Mouse (Mus musculus) monocyte, adult 2 months (primary cell): Measurements from ENCODE around the gene Ptprd.
"Not testable (repeated sequence)": the region's sequence is repeated elsewhere in the genome, so short reads cannot be mapped to it uniquely, and the experiment has no call there.

Experiments
- DNase-seq, 2 experiments: peaks; one replicate each; pipeline ENCODE4 v3.0.0; 2022; ENCODE audit warnings: low spot score in 2 of 2, low read depth in 1 of 2

Ptprd gene

DNA sequence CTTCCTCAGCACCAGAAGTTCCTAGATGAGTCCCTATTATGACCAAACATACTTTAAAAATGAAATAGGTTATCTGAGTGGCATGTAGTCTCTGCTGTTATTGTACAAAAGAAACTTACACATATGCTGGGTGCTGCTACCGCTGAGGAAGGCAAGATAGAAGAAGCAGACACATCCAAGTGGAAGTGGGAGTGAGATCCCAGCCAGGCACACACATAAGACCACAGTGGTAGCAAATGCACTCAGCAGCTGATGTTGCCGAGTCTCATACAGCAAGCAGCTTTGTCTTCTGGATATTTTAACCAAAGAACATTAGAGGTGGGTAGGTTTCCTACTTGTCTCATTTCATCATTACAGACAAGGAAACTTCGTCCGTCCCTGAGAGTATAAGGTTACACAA is 1759.5 kb downstream of the Ptprd start:
- no peak for DNase-seq

DNA sequence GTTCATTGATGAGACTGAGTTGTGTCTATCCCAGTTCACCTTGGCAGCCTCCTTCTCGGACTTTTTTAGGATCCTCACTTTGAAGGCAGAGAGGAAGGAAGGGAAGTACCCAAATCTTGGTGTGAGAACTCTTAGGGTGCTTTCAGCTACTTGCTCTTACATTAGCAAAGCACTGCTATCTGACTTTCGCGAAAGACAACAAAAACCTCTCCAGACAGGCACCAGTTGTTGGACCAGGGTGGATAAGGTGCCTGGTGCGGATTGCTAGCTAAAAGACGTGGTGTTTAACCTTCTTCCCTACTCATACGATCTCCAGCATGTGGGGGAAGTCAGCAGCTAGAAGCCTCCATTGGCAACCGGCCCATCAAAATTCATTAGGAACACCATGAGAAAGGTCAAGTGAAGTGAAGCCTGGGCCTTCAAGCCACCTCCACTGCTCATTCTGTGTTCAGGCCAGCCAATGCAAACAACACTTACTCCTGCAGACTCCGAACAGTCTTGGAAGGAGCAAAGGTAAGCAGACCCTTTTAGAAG is 1760.7 kb downstream of the Ptprd start:
- DNase-seq: no peak

DNA sequence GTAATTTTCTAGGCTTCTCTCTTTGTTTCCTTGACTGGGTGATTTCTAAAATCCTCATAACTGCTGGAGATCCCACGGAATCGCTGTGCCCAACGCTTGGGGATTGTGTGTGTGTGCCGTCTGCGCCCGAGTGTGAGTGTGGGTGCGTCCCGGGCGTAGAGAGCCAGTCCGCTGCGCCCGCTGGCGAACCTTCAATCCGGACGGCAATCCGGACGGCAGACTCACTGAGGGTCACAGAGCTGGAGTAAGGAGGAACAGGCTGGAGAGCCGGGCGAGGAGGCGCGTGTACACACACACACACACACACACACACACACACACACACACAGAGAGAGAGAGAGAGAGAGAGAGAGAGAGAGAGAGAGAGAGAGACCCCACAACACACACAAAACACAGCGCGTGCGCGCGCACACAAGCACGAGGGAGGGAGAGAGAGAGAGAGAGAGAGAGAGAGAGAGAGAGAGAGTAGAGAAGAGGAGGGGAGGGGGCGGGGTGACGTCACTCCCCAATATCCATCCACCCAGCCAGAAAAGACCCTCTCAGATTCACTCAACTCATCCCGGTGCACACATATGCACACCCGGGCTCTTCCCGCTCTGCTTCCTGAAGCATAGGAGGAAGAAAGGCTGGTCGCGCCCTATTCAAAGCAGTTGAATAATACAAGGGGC is 1761.3 kb downstream of the Ptprd start:
- DNase-seq: no peak

DNA sequence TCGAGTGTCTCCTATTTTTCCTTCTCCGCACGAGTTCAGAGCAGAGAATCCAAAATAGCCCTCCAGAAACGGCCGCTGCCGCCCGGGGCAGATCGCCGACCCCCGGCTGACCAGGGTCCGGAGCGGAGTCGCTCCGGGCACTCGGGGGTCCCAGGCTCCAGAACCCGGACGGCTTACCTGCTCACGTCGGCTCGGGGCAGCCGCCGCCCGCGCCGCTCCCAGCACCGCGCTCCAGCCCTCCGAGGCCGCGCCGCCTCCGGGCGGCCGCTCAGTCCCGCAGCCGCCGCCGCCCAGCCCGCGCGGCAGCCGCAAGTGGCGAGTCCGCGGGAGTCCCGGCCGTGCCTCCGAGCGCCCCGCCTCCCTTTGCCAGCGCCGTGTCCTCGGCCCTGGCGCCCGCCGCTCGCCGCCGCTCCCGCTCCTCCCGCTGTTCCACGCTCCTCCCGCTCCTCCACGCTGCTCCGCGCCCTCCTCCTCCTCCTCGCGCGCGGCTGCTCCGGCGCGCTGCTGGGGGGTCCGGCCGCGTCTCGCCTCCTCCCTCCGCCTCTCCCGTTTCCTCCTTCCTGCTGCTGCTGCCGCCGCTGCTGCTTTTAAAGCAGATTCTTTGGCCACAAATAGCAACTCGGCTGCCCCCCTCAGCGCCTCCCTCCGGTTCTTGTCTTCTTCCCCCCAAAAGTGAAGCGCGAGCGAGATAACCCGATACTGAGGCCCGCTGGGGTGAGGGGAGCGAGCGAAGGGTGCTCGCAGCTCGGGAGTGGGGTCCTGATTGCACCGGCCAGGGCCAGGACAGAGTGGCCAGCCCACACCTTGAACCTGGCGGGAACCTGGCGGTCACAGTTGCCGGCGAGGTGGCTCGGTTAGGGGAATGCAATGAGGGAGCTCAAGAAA is 1762.1 kb downstream of the Ptprd start:
- DNase-seq: no peak

DNA sequence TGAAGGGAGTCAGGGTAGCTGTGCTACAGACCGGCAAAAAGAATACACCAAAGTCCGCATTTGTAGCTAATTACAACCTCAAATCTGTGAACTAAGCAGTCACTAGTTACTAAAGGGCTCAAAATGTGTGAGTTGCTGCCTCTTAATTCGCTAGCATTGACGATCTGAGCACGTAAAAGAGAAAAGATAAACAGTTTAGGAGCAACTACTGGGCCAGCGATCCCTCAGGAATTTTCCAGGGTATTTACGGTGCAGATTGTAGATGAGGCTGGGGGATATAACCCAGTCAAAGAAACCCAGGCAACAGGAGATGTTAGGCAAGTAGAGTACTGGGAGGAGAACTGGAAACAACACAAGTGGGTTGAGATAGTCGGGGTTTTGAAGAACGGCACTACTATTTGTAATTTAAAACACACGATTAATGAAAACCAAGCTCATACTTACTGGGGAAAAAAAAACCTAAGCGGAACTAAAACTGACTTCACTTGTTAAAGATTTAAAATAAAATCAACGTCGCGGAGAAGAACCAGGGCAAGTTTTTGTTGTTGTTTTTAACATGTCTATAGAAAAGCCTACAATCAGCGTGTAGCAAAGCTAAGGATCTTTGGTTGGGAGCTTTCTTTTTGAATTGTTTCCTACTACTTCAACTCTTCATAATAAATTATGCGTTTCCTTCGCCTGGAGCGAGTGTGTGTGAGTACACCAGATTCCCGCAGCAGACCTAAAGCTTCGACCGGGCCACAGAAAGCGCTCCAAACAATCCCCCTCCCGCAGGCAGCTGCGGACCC is 1762.9 kb downstream of the Ptprd start:
- no peak for DNase-seq

DNA sequence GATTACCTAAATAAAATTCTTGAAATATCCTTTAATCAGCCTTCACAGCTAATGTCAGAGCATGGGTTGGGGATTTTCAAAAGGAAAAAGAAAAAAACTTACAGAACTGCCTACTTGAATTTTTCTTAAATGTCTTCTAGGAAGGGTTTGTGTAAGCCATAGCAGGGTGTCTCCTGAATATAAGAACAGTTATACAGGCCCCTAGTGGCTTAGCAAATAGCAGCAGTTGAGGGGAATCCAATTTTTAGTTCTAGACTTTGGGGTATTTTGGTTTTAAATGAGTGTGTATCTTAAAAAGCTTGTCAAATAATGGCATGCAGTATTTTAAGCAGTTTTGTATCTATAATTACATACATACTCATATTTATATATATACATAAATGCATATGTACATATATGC is 1764.4 kb downstream of the Ptprd start:
- no peak for DNase-seq

DNA sequence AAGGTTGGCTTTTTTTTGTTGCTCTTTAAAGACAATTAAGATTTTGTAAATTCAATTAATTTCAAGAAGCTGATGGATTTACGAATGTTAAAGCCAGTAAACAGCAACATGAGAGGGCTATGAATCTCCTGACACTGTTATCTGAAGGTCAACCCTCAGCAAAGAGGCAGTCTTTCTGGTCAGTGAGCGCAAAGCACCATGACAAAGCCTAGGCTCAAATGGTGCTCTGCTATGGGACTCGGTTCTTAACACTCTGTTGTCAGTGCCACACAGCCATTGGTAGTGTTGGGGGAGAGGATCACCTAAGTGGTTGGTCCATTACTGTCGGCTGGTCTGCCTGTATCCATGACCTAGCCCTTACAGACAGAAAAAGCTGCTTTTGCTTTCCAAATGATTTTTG is 1767.0 kb downstream of the Ptprd start:
- DNase-seq: no peak

DNA sequence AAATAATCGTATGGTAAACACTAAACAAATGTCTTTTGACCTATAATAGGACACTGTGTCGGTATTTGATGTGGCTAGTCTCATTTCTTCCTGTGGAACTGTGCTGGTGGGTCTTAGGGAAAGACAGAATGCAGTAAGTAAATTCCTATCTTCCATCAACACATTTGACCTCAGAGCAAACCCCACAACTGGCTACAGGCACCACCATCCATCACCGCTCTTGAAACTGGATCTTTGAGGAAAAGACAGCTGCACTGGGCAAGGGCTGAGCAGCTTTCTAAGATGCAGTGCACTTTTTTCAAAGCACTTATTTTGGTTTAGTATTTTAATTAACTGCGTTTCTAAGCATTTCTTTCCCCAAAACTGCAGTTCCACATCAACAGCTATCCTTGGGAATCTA is 1768.2 kb downstream of the Ptprd start:
- DNase-seq: no peak

DNA sequence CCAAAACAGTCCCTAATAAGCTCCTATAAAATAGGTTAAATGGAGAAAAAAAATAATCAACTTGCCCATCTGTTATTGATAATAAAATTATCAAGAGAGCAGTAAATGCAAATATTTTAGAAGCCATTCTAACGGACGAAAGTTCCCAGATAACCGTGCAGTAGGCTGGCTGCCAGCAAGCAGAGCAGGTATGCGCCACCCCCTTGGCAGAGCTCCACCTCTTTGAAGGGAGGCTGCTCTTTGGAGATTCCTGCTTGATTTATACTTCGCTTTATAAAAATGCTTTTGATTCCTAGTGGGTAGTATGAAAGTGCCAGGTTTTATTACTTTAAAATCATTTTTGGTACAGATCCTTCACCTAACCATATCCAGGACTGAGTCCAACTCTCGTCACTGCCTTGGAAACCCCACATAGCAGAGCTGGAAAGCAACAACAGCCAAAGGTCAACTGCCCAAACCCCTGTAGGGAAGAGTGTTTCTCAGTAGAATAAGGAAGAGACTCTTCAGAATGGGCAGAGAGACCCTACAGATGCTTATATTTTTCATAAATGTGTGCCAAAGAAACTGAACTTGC is 1770.9 kb downstream of the Ptprd start:
- DNase-seq: no peak

DNA sequence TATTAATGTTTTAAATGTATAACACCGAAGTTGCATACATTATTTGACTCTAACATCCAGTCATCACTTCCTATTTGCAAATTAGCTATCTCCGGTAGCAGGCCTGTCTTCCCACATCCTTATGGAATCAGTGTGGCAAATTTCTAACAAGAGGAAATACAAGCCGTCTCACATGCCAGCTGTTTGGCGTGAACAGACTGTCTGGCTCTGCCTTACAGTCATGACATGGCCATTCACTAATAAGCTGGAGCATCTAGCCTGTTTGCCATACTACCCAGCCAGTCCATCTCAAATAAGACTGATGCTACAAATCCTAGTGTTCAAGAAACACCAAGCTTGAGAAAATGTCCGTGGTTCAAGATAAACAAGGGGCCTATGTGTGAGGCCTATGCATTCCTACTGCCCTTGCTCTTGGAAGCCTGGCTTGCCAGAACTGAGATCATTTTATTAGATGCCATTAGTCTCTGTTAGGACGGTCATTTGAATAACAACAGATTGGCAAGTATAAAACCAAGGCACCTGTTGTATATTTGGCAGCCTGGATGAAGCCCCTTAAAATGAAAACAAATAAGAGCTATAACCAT is 1773.2 kb downstream of the Ptprd start:
- DNase-seq: no peak

DNA sequence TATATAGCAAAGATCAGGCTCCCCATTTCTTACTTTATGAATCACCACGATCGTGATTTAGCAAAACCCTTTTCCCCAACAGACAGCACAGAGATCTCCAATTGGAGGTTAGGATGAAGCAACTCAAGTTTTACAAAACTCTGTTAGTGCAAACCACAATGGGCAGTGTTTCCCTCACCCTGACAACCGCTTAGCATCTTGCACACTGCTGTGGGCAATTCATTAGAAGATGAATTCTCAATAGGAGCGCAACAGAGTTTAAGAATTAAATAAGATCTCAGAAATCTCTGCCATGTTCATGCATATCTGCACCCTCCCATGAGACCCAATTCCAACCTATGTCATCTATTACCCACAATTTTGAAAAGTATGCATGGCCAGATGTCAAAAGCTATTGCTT is 1773.7 kb downstream of the Ptprd start:
- no peak for DNase-seq

DNA sequence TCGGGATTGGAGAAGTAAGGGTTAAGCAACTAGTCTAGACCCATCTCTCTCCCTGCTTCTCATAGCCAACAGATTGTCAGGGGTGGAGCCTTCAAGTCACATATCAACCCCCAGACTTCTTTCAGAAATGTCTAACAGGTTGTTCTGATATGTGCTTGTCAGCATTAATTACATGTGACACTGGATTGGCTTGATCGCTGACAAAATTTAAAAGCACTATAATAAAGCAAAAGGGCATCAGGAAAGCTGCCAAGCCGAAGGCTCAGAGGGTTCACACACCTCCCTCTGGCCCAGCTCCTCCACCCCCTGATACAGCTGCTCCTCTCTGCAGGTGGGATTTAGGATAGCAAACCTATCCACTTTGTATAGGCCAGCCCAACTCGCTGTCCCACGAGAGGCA is 1775.8 kb downstream of the Ptprd start:
- no peak for DNase-seq

DNA sequence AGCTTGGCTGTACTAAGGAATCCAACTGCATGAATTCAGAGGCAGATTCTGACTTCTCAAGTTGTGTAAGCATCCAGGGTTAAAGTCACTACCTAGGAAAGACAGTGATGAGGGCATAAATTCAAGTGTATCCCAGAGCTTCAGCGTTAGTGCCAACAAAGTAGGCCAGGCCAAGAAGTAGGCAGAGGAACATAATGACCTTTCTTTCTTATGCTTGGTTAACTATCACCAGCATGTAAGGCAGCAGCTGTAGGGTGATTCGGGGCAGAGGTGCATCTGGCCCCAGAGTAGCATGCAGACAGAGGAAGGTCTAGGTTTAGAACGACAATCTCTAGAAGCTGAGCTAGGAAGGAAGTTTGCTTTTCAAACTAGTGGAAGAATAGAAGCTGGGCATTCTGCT is 1782.0 kb downstream of the Ptprd start:
- DNase-seq: no peak

DNA sequence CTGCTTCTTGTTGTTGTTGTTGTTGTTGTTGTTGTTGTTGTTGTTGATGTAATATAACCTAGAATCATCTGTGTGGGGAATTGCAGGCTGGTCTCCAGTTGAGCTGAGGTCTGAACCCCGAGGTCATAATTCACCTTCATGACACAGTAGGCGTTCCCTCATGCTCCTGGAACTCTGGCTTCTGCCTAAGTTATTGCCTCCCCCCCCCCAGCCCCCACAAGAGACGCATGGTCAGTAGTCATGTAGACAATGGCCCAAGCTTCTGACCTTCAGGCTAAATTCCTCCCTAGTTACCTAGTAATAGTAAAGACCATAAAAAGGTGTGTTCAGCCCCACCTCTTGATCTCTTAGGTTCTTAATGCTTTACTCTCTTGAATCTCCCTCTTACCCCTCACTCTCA is 1784.7 kb downstream of the Ptprd start:
- not testable (repeated sequence) for DNase-seq

DNA sequence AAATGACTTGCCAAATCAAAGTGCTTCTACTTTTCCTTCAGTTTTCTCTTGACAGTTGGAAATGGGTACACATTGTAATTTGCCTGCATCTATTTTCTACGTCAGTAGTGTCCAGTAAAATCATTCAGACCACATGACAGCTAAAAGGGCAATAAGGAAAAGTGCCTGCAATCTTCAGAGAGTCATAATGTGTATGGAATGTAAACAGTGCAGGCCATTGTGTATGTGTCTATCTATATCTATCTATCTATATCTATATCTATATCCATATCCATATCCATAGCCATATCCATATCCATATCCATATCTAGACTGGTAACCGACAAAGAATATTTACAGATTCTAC is 1786.6 kb downstream of the Ptprd start:
- DNase-seq: no peak

DNA sequence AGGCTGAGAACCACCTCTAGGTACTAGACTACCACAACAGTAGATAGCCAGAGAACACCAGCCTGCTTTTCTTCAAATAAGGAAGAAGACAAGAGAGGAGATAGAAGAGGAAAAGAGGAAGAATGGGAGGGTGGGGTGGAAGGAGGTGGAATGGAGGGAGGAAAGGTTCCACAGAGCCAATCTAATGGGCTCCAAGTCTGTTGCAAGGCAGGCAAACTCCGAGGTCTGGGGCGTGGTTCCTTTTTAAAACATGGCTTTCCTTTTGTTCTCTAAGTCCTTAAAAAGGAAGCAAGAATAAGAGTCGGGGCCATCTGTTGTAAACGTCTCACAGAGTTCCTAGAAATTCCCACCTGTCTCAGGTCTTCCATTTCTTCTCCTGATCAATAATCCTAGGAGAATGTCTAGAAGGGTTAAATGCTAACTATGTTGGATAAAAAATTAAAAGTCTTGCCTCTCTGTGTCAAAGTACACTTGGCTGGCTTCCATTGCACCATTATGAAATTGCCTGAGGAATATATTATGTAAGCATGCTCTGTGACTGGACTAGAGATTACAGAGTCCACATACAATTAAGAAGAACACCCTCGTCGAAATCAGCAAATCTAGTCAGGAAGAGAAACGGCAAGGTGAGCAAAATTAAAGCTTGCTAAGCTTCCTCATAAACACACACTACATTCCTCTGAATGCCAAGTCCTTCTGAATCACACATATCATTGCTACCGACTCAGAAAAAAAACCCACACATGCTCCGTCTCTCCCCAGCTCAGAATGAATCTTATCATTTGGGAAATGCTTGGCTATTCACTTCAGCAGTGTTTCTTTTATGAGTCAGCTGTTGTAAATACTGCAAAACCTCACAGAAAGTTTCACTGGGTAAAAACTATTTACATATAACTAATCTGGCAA is 1787.2 kb downstream of the Ptprd start:
- no peak for DNase-seq

DNA sequence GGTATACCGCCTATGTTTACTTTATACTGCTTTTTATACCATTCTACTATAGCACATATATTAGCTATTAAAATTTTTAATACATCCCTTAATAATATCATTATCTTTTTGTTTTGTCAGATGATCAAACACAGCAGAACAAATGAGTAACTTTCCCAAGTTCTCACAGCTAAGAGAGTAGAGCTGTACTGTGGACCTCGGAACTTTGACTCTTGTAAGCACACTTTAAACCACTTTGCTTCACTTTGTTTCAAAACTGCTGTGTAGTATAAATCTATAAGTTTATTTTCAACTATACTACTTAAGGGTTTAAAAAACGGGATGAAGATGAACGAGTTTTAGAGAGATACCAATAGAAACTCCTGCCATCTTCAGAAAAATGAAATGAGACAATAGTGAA is 1789.6 kb downstream of the Ptprd start:
- DNase-seq: no peak

DNA sequence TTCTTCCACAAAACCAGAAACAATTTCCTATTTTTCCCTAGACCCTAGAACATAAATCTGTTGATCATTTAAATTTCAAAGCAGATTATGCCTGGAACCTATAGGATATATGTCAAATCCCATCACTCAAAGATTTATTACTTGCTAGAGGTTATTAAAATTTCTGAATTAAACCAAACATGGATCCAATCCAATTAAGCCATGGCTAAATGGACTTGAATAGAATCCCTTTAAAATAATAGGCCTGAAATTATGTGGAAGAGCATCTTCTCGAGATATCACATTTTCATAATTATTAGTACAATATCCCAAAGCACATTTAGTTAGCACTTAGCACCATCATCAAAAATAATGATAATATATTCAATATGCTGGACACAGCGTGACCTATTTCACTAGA is 1792.1 kb downstream of the Ptprd start:
- no peak for DNase-seq

DNA sequence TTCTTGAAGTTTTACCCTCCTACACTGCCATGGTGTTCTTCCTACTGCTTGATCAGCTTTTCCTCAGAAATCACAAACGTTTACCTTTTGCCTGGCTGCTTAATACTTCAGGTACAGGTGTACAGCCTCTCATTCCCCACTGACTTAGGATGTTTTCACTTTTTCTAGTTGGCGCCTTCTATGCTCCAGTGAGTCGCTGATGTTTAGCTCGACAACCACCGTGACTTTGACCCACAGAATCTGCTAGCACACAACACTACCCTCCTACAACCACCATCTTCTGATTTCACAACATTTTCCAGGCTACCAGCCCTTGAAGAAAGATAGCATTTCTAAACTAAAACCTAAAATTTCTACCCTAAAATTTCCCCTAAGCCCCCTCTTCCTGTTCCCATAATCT is 1794.1 kb downstream of the Ptprd start:
- no peak for DNase-seq

DNA sequence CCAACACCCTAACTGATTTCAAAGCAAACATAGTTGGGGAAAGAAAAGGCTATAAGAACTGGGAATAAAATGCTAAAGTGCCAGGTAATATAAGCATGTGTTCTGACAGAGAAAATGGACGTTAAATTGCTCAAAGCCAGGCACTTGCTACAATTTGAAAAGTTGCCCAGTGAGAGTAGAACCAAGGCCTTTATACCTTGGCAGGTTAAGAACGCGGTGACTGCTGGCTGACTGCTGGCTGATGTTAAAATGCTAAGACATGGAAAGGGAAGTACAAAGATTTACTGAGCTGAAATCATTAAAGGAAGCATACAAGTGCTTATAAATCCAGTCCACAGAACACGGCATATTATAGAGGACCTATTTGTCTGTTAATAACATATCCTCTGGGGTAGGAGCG is 1796.1 kb downstream of the Ptprd start:
- no peak for DNase-seq
